Mouse (Mus musculus): ENCODE results near the gene Stambpl1.
"Not testable (repeated sequence)": the region's sequence is repeated elsewhere in the genome, so short reads cannot be mapped to it uniquely, and the experiment has no call there.

Gene Stambpl1

DNA sequence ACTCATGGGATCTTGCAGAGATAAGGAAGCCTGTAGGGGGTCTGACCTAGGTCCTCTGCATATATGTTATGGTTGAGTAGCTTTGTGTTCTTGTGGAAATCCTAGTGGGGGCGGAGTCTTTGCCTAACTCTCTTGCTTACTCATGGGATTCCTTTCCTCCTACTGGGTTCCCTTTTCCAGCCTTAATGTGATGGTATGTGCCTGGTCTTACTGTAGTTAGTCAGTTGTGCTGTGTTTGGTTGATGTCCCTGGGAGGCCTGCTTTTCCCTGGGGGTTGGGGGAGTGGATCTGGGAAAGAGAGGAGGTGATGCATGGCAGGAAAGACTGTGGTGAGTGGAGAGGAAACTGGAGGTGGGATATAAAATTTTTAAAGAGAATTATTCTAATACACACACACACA, 6.0 kb downstream of the Stambpl1 start:
- DNase-seq (ENCODE audit: low read depth, low spot score) = no peak

DNA sequence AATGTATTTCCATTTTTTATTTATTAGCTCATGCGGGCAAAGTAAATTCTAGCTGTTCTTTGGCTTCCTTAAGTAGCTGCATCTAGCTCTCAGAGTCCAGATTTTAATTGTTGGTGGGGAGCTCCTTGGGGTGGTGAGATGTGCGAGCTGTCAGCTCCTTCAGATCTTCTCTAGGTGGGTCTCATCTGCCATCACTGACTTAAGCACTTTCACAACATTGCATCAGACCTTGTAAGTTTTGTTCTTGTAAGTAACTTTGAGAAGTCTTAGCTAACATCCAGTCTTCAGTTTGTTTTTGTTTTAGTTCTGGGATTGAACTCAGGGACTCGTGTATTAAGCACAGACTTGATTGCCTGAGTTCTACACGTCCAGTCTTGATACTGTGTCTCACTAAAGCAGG, 6.9 kb downstream of the Stambpl1 start:
- DNase-seq (ENCODE audit: low read depth, low spot score) = no peak

DNA sequence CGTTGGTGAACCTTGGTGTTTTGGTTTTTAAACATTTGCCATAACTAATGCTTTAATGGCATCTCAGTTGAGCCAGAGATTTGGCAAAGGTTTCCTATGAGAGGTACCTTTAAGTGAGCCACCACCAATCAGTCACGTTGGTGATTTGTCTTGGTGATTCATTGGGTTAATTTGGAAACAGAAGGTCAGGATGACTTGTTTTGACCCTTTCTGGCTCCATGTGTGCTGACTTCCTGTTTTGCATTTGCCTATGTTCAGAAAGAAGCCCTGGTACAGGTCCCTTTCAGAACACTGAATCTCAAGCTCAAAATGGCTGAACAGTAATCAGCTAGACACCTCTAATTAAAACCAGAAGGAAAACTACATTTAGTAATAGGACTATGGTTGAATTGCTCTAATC, 7.5 kb downstream of the Stambpl1 start:
- DNase-seq (ENCODE audit: low read depth, low spot score) = no peak

DNA sequence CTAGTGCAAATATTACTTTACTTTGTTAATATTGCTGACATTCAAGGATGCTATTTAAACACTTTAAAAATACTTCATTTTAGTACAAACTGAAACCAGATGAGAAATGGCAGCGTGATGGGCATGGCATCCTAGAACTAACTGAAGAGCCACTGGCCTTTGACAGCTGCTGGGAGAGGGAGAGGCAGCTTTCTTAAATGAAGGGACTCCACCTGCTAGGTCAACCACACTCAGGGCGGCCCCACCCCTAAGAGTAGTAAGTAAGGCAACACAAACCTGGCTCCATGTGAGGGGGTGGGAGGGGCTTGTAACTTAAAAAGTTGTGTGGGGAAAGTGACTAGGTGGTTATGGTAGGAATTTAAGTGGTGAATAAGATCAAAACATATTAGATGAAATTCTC, 10.6 kb downstream of the Stambpl1 start:
- DNase-seq (ENCODE audit: low read depth, low spot score) = no peak

DNA sequence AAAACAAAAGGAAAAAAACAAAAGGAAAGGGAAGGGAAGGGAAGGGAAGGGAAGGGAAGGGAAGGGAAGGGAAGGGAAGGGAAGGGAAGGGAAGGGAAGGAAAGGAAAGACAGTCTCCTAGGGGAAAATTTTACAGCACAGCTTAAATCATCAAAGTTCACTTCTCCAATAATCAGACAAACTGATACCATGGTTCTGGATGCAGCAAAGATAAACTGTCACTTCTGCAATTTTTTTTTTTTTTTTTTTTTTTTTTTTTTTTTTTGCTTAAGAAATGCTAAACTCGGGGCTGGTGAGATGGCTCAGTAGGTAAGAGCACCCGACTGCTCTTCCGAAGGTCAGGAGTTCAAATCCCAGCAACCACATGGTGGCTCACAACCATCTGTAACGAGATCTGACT, 14.1 kb downstream of the Stambpl1 start:
- not testable (repeated sequence) for DNase-seq (ENCODE audit: low read depth, low spot score)

DNA sequence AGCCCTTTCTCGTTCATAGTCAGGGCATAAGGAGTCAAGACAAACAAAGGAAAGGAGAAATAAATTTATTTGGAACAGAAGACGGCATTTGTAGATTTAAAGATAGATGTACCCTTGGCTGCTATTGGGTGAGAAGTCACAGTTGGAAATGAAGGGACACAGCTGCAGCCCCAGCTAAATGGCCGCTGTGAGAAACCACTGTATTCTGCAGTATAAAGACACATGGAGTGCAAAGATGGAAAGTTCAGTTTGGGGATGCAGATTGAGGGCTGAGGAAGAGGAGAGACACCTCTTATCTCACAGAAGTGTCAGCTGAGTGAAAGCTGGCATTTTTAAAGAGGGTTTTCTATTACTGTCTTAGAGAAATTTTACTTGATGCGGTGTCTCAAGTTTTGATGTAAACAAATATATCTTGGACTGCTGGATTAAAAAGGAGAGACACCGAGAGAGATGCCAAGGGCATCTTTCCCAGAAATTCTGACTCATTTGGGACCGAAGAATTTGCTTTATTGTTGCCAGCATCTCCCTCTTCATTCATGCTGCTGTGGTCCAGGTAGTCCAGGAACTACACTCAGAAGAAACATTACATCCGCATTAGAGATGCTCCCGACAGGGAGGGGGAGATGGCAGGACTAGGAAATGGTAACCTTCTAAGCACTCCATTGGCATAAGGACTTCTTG, 14.9 kb downstream of the Stambpl1 start:
- no peak for DNase-seq (ENCODE audit: low read depth, low spot score)

DNA sequence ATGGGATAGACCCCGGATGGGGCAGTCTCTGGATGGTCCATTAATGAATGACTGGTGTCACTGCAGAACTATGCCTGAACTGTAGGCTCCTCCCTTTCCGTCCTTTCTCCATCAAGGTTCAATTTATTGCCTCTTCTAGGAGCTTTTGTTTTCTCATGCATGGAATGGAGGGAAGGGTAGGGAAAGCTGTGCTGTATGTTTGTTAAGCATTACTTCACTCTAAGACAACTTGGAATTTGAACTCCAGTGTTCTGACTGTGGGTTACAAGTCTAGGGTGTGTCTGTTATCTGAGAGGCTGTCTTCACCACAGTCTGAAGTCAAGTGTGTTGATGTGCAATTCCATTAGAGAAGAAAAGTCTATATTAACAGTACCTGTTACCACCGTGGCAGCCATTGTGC, 17.0 kb downstream of the Stambpl1 start:
- no peak for DNase-seq (ENCODE audit: low read depth, low spot score)

DNA sequence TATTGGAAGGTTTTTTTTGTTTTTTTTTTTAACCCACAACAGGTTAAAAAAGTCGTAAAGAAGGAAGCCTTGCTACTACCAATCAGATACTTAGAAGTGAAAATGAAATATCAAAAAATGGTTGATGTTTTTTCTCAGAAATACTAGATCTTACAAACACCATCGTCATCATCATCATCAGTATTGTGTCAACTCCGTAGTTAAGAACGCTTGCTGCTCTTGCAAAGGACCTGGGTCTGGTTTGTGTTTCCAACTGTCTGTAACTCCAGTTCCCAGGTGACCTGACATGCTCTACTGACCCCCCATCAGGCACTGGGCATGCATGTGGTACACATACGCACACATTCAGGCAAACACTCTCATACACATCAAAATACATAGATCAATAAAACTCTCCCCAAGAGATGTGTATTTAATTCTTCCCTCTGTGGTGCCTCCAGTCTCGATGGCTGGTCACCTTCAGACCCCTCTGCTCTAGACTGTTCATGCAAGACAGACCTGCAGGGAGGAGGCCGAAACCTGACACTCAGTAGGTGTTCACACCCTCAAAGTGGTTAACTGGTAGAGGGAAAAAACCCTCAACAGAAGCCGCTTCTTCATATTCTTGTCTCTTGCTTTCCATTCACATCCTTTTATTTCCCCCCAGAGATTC, 18.0 kb downstream of the Stambpl1 start:
- no peak for DNase-seq (ENCODE audit: low read depth, low spot score)

DNA sequence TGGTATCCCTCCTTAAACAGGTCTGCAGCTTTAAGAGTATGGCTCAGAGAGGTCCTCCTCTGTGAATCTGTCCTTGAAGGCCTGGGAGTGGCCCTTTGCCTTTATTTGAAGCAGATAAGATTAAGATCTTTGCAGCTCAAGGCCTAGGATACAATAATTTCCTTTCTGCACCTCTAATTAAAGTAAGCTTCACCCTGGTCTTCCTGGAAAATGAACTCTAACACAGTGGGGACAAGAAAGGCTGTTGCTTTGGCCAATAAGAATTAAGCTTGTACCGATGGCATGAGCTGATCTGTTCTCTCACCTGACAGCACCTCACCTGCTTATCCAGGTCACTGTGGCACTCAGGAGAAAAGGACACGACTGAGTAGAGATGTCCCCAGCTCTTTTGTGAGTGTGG, 18.8 kb downstream of the Stambpl1 start:
- DNase-seq (ENCODE audit: low read depth, low spot score) = no peak

DNA sequence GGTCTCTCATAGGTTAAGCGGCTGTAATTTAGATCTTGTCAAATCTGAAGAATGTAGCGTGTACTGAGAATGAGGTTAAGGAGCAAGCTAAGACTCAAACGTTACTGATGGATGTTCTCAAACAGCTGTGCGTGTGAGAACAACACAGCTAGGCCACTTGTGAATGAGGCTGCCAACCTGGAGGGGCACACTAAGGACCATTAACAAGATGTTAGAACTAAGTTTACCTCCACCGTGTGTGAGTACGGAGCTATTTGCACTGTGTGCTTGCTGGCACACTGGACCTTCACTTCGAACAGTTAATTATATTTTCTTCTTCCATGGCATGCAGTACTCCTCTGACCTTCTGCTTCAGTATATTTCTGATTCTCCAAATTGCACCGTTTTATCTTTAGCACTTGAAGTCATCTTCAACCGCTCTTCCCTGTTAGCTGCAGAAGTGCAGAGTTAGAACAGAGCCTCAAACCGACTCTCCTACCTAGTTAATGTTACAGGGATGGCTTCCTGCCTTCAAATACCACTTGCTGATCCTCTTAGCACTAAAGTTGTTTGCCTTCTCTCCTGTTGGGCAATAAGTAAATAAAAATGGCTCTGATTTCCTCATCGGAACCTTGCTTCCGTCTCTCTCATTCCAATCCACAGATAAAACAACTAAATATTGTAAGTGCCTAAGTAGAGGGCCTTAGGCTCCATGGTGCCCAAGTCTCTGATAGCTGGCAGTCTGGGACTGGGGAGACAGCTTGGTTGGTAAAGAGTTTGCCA, 20.6 kb downstream of the Stambpl1 start:
- DNase-seq (ENCODE audit: low read depth, low spot score) = no peak

DNA sequence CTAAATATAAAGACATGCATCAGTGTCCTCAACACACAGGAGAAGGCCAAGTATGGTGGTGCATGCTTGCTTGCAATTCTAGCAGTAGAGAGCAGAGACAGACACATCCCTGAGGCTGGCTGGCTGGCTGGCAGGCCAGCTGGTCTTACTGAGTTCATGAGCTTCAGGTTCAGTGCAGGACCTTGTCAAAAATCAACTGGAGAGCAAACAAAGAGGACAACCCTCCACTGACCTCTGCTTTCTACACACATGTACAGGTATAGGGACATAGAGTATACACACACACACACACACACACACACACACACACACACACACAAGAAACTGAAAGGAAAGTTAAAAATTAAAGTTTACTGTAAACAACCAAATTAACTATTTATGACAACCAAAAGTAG, 21.2 kb downstream of the Stambpl1 start:
- no peak for DNase-seq (ENCODE audit: low read depth, low spot score)

DNA sequence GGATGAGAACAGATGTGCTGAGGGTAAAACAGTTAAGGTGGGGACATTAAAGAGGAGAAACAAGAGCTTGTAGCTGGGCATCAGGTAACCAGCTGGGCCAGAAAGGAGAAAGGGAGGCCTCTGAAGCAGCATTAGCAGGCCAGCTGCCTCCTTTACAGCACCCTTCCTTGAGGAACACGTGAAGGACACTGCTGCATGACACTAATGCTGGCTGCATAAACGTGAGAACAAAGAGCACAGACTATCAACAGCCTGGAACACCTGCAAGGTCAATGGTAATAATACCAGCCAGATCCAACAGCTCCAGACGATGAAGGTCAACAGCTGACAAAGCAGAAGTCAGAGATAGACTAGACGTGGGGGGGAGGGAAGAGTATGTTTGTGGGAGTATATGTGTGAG, 22.1 kb downstream of the Stambpl1 start:
- DNase-seq (ENCODE audit: low read depth, low spot score) = no peak

DNA sequence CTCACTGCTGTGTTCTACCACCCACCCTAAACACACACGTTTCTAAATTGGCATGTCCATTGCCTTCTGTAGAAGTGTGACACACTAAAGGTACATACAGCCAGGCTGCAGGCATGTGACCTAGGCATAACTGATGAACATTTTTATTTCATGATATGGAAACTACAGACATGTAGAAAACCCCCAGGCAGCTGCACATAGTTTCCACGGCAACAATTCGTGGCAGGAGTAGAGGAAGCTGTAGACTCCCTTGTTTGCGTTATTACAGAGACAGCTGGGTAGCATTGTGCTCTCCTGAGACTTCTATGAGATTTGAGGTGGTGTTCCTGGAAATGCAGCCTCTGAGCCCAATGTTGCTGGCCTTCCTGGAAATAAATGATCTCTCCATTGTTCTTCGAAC, 24.9 kb downstream of the Stambpl1 start:
- DNase-seq (ENCODE audit: low read depth, low spot score) = no peak

DNA sequence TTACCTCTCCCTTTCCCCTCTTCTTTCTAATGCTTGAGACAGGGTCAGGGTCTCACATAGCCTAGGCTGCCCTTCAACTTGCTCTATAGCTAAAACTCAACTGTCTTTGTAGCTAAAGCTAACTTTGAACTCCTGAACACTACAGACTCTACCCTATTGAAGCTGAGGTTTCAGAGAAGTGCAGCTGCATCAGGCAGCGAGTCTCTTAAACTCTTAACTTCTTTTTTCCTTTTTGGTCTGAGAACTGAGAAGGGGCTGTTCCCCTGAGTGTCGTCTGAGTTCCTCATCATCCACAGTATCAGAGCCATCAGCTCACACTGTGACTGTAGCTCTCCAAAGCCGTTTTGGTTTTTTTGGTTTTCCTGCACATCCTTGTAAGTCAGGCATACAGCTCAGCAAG, 25.7 kb downstream of the Stambpl1 start:
- DNase-seq (ENCODE audit: low read depth, low spot score) = no peak

DNA sequence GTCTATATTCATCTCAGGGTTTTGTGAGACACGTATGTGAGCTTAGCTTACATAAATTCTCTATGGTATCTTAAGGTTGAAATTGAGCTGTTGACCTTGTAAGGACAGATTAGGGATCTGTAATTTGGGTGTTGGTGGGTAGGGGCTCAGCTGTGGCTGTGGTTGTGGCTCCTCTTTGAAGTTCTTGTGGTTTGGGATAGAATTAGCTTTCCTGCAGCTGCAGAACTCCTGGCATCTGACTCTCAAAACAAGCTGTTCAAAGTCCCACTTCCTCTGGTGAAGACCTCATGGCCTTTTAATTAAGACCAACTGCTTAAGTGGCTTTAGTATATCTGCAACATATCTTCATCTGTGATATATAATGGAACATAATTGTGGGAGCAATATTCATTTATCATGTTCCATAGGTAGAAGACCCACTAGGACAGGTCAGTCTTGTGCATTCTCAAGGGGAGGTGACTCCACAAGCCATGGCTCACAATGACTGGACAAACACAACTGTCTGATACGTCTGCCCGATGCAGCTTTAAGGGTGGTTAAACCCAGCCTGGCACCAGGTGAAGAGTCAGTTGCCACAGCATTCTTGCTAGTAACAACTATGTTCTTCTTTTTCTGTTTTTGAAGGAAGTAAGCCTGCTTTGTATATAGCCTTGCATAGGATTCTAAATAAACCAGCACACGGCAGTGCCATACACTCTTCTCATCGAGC, 27.4 kb downstream of the Stambpl1 start:
- no peak for DNase-seq (ENCODE audit: low read depth, low spot score)

DNA sequence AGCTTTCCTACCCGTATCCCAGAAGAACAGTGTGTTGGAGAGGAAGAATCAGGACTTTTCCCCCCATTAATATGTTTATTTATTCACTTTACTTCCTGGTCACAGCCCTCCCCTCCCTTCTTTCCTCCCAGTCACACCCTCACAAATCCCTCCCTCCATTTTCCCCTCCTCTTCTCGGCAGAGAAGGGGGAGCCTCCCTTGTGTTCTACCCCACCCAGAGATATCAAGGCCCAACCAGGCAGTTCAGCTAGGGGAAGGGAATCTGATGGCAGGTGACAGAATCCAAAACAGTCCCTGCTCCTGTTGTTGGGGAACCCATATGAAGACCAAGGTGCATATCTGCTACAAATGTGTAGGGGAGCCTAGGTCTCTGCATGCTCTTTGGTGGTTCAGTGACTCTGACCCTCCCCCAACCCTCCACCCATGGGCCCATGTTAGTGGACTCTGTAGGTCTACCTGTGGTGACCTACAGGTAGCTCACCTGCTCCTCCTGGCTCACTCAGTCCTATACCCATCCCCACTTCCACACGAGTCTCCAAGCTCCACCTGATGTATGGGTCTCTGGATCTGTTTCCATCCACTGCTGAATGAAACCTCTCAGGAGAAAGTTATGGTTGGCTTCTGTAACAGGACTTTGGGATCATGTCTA, 28.8 kb downstream of the Stambpl1 start:
- DNase-seq (ENCODE audit: low read depth, low spot score) = no peak

DNA sequence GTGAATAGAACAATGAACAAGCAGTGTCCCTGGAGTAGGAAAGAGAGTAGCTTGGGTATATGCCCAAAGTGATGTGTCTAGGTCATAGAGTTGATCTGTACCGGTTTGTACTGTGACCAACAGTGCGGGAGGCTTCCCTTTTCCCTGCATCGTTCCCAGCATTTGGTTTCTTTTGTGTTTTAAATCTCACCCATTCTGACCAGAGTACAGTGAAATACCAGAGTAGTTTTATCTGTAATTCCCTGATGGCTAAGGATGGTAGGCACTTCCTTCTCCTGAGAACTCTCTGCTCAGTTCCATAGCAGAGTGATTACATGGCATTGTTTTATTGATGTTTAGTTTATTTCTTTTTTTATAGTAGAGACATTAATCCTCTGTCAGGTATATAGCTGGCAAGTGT, 30.8 kb downstream of the Stambpl1 start:
- no peak for DNase-seq (ENCODE audit: low read depth, low spot score)

DNA sequence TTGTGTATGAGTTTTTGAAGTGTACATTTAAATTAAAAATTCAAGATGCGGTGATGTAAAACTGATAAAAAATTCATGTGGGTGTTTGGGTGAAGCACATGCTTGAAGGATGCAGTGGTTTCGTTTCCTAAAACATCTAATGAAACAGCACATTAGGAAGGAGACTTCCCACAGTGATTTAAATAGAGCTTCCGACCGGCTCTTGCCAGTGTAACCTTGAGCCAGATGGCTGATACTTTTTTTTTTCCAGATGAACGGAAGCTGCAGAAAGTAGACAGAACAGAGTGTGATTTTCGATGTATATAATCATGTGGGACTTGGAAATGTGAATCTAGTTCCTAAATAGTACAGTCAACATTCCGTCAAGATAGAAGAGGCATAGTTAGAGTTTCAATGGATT, 39.6 kb downstream of the Stambpl1 start:
- no peak for DNase-seq (ENCODE audit: low read depth, low spot score)

DNA sequence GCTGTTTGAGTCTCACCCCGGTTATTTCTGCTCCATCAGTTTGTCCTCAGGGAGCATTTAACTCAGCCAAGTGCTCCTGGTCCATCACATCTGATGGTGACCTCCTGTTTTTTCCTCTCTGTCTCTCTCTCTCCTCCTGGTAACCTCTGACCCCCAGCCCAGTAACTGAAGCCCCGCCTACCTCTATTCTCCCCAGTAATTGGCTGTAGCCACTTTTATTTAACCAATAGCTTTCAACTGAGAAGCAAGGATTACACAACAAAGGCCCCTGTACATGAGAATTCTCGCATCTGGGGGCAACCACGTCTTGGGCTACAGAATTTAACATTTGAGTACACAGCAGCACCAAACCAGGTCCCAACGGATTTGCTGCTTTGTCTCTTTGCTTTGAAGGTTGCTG, 40.3 kb downstream of the Stambpl1 start:
- DNase-seq (ENCODE audit: low read depth, low spot score) = no peak

DNA sequence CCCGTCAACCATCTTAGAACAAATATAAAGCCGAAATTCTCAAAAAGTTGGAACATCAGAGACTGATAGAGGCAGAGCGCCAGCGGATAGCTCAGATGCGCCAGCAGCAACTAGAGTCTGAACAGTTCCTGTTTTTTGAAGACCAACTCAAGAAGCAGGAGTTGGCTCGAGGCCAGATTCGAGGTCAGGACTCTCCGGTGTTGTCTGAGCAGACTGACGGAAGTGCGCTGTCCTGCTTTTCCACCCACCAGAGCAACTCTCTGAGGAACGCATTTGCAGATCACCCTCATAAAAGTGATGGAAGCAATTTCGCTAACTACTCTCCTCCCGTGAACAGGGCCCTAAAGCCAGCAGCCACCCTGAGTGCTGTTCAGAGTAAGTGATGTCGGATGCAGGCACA, 41.9 kb downstream of the Stambpl1 start:
- no peak for DNase-seq (ENCODE audit: low read depth, low spot score)

DNA sequence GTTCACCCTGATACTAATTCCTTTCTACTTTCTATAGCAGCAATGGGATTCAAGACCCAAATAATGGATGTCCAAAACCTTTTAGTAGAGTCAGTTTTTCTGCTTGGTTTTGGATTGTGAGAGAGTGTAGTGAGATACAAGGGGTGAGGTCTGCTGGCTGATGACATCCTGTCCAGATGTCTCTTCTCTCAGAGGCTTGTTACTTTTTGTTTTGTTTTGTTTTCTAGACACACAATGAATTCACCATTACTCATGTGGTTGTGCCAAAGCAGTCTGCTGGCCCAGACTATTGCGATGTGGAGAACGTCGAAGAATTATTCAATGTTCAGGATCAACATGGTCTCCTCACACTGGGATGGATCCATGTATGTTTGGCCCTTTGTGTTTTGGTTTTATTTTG, 44.0 kb downstream of the Stambpl1 start:
- no peak for DNase-seq (ENCODE audit: low read depth, low spot score)

DNA sequence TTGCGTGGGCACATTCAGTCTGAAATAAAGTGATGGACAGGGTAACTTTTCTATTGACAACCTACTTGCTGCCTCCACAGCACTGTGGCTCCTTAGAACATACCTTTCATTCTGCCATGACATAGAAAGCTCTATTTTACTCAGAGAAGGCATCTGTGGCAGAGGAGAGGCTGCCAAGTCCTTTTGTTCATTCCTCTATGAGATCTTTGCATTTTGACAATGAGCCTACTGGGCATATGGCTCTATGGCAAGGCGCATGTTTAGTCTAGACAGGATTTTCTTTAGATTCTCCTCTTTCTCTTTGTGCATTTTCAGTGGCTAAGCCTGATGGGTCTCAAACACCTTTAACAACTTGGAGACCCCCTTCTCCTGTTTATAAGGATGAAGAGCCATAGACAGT, 45.7 kb downstream of the Stambpl1 start:
- no peak for DNase-seq (ENCODE audit: low read depth, low spot score)

All from brain, embryonic 18.5 days (tissue).